Mouse (Mus musculus): ENCODE measurements around the gene Zfp287. TPM values are rescaled to one million over a fixed set of nuclear protein-coding genes. Genes with fewer than 3 reads are reported as not detected.

Zfp287 gene
- polyA plus RNA-seq (2017; shearing (Covaris generic)): 20.1 TPM

DNA sequence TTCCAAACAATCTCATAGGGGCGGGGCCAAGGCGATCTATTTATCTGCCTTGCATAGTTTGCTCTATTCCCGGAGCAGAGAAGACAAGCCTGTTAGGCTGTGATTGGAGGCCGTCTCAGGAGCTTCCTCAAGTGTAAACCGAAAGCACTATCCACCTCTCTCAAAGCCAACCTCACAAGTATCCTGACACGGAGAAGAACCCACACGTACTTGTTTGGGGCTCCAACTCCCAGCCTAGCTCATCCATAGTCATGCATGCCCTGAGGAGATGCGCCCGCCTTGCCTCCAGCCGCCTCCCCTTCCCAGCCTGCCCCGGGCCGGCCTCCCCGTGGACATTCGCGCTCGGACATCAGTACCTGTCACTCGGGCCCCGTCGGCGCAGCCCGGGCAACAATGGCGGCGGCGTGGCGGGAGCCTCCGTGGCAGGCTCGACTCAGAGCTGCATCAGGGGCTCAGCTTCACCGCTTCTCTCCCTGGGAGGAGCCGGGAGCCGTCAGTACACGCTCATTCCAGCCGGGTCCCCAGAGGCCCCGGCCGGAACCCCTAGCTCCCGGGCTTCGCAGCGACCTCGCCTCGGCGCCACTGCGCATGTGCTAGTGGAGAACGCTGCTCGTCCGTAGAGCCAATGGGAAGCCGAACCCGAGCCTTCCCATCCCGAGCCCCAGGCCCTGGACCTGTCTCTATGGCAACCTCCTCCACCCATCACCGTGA is at the start of gene Zfp287:
Gene Zfp287 (minus strand): TSS at position 595 of the 711 bp plus-strand sequence.

GRCm38 (mm10) chr11:62752780-62753179 is 21.1 kb upstream of the Zfp287 start, which contains the start of gene Gm10428:
Gene Gm10428 (plus strand): TSS chr11:62753100.

Other genes starting within 250 kb of the Zfp287 start
- gene Cenpv, start 192.6 kb downstream of the Zfp287 start, polyA plus RNA-seq (2017; shearing (Covaris generic)): 1.9 TPM
- 2,504 TPM for gene Ubb, start 180.7 kb downstream of the Zfp287 start, polyA plus RNA-seq (2017; shearing (Covaris generic))
- 38.1 TPM for gene Trpv2, start 157.4 kb downstream of the Zfp287 start, polyA plus RNA-seq (2017; shearing (Covaris generic))
- gene Lrrc75a, start 83.4 kb downstream of the Zfp287 start, polyA plus RNA-seq (2017; shearing (Covaris generic)): 2.7 TPM
- 12.7 TPM for gene Mmgt2, start 83.2 kb downstream of the Zfp287 start, polyA plus RNA-seq (2017; shearing (Covaris generic))
- gene Gm10428, start 21.2 kb upstream of the Zfp287 start, polyA plus RNA-seq (2017; shearing (Covaris generic)): not detected
- 0.93 TPM for gene Zfp286, start 57.6 kb upstream of the Zfp287 start, polyA plus RNA-seq (2017; shearing (Covaris generic))
- gene Trim16, start 88.3 kb upstream of the Zfp287 start, polyA plus RNA-seq (2017; shearing (Covaris generic)): 2.0 TPM
- gene Fbxw10, start 115.2 kb upstream of the Zfp287 start, polyA plus RNA-seq (2017; shearing (Covaris generic)): 3.5 TPM
- 29.3 TPM for gene Tvp23b, start 147.6 kb upstream of the Zfp287 start, polyA plus RNA-seq (2017; shearing (Covaris generic))
- gene Cdrt4, start 219.3 kb upstream of the Zfp287 start, polyA plus RNA-seq (2017; shearing (Covaris generic)): not detected